Mouse (Mus musculus) lung, postnatal 0 days (tissue): Measurements from ENCODE around the gene Syngr4. TPM values are rescaled to one million over a fixed set of nuclear protein-coding genes. Genes with fewer than 3 reads are reported as not detected.
A peak's percentile ranks its signal among the peaks of the same experiment; 100 is the strongest.

Experiments
- ATAC-seq: fragments of 200-750 bp; cut with Nextera tagmentation; 2 replicates; pipeline ENCODE4 v1.8.0; 2017; ENCODE audit warnings: moderate library complexity
- DNase-seq: peaks from one replicate; pipeline ENCODE4 v3.0.0-alpha.2; 2016; ENCODE audit warnings: low spot score
- H3K27ac ChIP-seq: fragments of 300-500 bp; sonication (generic); 2 replicates; pipeline ENCODE4 v1.5.1; 2014; ENCODE audit warnings: antibody characterized with exemption, mild to moderate bottlenecking, low read length, mixed read lengths
- H3K27me3 ChIP-seq: fragments of 300-500 bp; sonication (generic); replicated peaks from 2 replicates; pipeline ENCODE4 v1.6.1; 2014; ENCODE audit warnings: low read length, mixed read lengths; ENCODE audit not compliant: insufficient read depth
- H3K36me3 ChIP-seq: fragments of 300-500 bp; sonication (generic); 2 replicates; pipeline ENCODE4 v1.6.1; 2014; ENCODE audit warnings: low read length, mixed read lengths; ENCODE audit not compliant: insufficient read depth
- H3K4me1 ChIP-seq: fragments of 300-500 bp; sonication (generic); 2 replicates; pipeline ENCODE4 v1.6.1; 2014; ENCODE audit warnings: antibody characterized with exemption, low read depth, low read length, mixed read lengths; ENCODE audit not compliant: insufficient read depth
- H3K4me2 ChIP-seq: fragments of 300-500 bp; sonication (generic); replicated peaks from 2 replicates; pipeline ENCODE4 v1.6.1; 2014; ENCODE audit warnings: low read depth, mild to moderate bottlenecking, low read length, moderate library complexity, mixed read lengths
- H3K4me3 ChIP-seq: fragments of 300-500 bp; sonication (generic); 2 replicates; pipeline ENCODE4 v1.5.1; 2014; ENCODE audit warnings: low read depth, low read length
- H3K9ac ChIP-seq: fragments of 300-500 bp; sonication (generic); replicated peaks from 2 replicates; pipeline ENCODE4 v1.6.1; 2014; ENCODE audit warnings: low read depth, mild to moderate bottlenecking
- H3K9me3 ChIP-seq: fragments of 300-500 bp; sonication (generic); 2 replicates; pipeline ENCODE4 v1.6.1; 2016; ENCODE audit warnings: low read length, mixed read lengths
- CTCF ChIP-seq: IDR thresholded peaks from 2 replicates; pipeline ENCODE4 v1.5.1; 2016; ENCODE audit warnings: antibody characterized with exemption, mild to moderate bottlenecking
- EP300 ChIP-seq: IDR thresholded peaks from 2 replicates; pipeline ENCODE4 v1.6.1; 2016; ENCODE audit warnings: antibody characterized with exemption, mild to moderate bottlenecking, control low read depth
- WGBS: fragments of 180-500 bp; shearing (Covaris S2); extraction: QIAGEN DNeasy Blood & Tissue Kit; methylation state at CpG from one replicate; pipeline ENCODE4 v1.1.7; 2014; 5-methylcytosine and 5-hydroxymethylcytosine counted together
- polyA plus RNA-seq: library from polyadenylated mRNA; unstranded; fragments of >200 nt; fragmentation: Nextera tagmentation; extraction: Ambion mirVana; gene quantifications from 2 replicates; pipeline ENCODE4 v1.2.1, GENCODE M21; 2015

Gene Syngr4
- polyA plus RNA-seq, 1 experiment from 2014 or later, result 0.23 TPM

- Histone ChIP-seq H3K4me2 (peak overlapping the region; percentile 94), H3K4me3 (peak overlapping the region; percentile 73), H3K27me3 (peaks cover 26% of the 10 kb centered on the region; the same call in 1 of the 2 replicates), H3K36me3 (no peaks in the 10 kb centered on the region), H3K9me3 (no peaks in the 10 kb centered on the region), H3K27ac (peak overlapping the region; percentile 75; the same call in 1 of the 2 replicates), H3K4me1 (peaks cover 5% of the 10 kb centered on the region), H3K9ac (peak overlapping the region; percentile 44)
- under 1% methylated on average over 82 of the region's 117 CpGs for WGBS
- ATAC-seq (peak; percentile 93), DNase-seq (peak; percentile 96)
- TF ChIP-seq EP300, result no peak
- TF ChIP-seq CTCF, result no peak
Observed at GRCm38 (mm10) chr7:45865925-45866910, 30.3 kb downstream of the Syngr4 start.

DNA sequence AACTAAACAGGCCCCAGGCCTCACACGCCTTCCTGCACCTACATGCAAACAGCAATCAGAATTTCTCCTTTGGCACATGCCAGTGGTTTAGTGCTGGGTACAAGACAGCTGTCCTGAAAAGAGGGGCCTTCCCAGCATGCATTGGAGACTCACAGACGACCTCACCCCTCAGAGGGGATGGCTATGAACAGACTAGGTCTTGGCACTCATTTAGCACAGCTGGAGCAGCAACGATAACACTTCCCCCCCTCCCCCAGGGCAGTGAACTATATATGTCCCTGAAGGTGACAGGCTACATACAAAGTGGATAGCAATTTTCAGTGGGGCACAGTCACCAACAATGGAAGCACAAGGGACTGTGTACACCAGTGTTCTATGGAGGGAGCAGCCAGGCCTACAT is 32.1 kb downstream of the Syngr4 start:
- no peak overlapping the region for H3K9ac ChIP-seq
- no peak overlapping the region for H3K4me3 ChIP-seq
- no peaks in the 10 kb centered on the region for H3K36me3 ChIP-seq
- 0 out of 2 replicates have a peak, but pooled peaks cover 10% of the 10 kb centered on the region for H3K27me3 ChIP-seq
- H3K27ac ChIP-seq, result no peak overlapping the region
- no peaks in the 10 kb centered on the region for H3K4me1 ChIP-seq
- no peak overlapping the region for H3K4me2 ChIP-seq
- H3K9me3 ChIP-seq, result no peaks in the 10 kb centered on the region
- no peak for TF ChIP-seq CTCF
- TF ChIP-seq EP300, result no peak
- WGBS, result 54% methylated on average over 3 of the region's 3 CpGs
- ATAC-seq (no peak), DNase-seq (no peak)

- Histone ChIP-seq H3K9ac (no peak overlapping the region), H3K27me3 (0 out of 2 replicates have a peak, but pooled peaks cover 5% of the 10 kb centered on the region), H3K9me3 (no peaks in the 10 kb centered on the region), H3K27ac (no peak overlapping the region), H3K4me2 (no peak overlapping the region), H3K4me3 (no peak overlapping the region), H3K36me3 (no peaks in the 10 kb centered on the region), H3K4me1 (peaks cover 3% of the 10 kb centered on the region; the same call in 1 of the 2 replicates)
- no peak for ATAC-seq
- TF ChIP-seq CTCF (no peak), EP300 (no peak)
- no peak for DNase-seq
- 85% methylated on average over 7 of the region's 7 CpGs for WGBS
Observed at GRCm38 (mm10) chr7:45862804-45863203, 33.7 kb downstream of the Syngr4 start.

DNA sequence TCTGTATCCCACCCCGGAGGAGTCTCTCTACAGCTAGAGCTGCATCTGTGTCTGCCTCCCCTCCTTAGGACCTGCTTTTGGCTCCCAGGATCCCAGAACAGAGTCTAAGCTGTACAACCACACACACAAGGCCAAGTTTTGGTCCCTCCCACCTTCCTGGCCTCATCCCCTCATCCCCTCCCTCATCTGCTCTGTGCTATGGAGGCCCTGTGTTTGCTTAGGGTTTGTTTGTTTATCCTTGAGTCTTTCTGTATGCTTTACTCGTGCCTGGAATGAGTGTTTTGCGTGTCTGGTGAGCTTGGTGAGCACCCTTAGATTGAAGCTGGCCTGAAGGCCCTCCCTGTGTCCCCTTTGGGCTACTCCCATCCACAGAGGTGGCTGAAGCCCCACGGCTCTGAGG is 37.5 kb downstream of the Syngr4 start:
- H3K9ac ChIP-seq, result no peak overlapping the region
- no peaks in the 10 kb centered on the region for H3K9me3 ChIP-seq
- H3K36me3 ChIP-seq, result no peaks in the 10 kb centered on the region
- DNase-seq (peak; percentile 61), ATAC-seq (peak; percentile 78)
- no peak overlapping the region for H3K27ac ChIP-seq
- H3K4me3 ChIP-seq, result no peak overlapping the region
- TF ChIP-seq CTCF (no peak), EP300 (no peak)
- WGBS, result 24% methylated on average over 4 of the region's 4 CpGs
- H3K27me3 ChIP-seq, result peaks cover 13% of the 10 kb centered on the region; the same call in 1 of the 2 replicates
- peaks cover 13% of the 10 kb centered on the region; the same call in 1 of the 2 replicates for H3K4me1 ChIP-seq
- no peak overlapping the region for H3K4me2 ChIP-seq

- peak; percentile 26; the same call in 1 of the 2 replicates for ATAC-seq
Observed at GRCm38 (mm10) chr7:45856950-45857901, 39.3 kb downstream of the Syngr4 start.

More at GRCm38 (mm10) chr7:45856950-45857901, 39.3 kb downstream of the Syngr4 start:
- Histone ChIP-seq H3K4me1 (peaks cover 13% of the 10 kb centered on the region; the same call in 1 of the 2 replicates), H3K4me3 (peak overlapping the region; percentile 31), H3K9me3 (no peaks in the 10 kb centered on the region), H3K9ac (0 out of 2 replicates have a peak overlapping the region, but pooled peaks have one; percentile 5), H3K4me2 (peak overlapping the region; percentile 59), H3K27me3 (peaks cover 13% of the 10 kb centered on the region; the same call in 1 of the 2 replicates), H3K27ac (no peak overlapping the region), H3K36me3 (no peaks in the 10 kb centered on the region)
- TF ChIP-seq EP300 (no peak), CTCF (no peak)
- WGBS, result 4% methylated on average over 29 of the region's 30 CpGs
- no peak for DNase-seq
